Mouse (Mus musculus) cortical plate, adult 2 months (tissue): ENCODE measurements around the gene Slc25a22.

Experiments used
- CTCF ChIP-seq: fragments of 200-500 bp; IDR thresholded peaks from 2 replicates; pipeline ENCODE4 v1.5.1; 2011; ENCODE audit warnings: mild to moderate bottlenecking, control low read depth, low read length; ENCODE audit not compliant: insufficient read depth; ENCODE audit errors: extremely low read depth
- POLR2A ChIP-seq: fragments of 200-500 bp; IDR thresholded peaks from 2 replicates; pipeline ENCODE4 v1.6.1; 2011; ENCODE audit warnings: mild to moderate bottlenecking, low read length, control low read depth; ENCODE audit not compliant: insufficient read depth; ENCODE audit errors: extremely low read depth

DNA sequence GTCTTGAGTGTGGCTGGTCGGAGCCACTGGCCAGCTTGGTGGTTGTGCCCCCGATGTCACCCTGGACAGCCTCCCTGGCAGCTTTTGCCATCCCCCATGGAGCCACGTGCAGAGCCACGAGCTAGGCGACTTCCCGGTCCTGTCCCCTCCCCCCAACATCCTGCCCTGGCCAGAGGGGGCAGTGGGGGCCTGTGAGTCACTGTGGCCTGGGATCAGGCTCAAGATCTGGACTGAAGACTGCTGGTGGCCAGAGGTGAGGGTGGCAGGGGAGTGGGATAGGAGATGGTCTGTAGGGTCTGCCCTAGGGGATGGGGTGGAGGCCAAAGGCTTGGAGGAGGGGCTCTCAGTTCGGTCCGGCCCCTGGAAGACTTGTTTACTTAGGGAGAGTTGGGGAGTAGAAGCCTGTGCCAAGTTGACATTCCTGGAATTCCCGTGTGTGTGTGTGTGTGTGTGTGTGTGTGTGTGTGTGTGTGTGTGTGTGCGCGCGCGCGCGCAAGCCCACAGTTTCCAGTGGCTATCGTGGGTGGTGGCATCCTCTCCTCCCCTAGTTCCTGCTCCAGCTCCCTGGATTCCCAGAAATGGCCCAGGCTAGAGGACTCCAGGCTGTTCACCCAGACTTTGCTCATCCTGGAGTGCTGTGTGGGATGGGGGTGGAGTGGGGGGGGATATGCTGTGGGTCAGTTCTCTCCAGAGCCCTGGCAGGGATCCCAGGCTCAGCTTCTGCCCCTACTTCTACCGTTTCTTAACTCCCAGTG lies 38.7 kb upstream of the Slc25a22 start:
- TF ChIP-seq CTCF (no peak), POLR2A (no peak)
